Mouse (Mus musculus) embryonic fibroblast, embryonic 13.5 days (primary cell): ENCODE results near the gene Lyrm7.

Experiments used
- CTCF ChIP-seq: IDR thresholded peaks from 2 replicates; pipeline ENCODE4 v1.5.1; 2011; ENCODE audit warnings: mild to moderate bottlenecking, control low read depth, low read length, moderate library complexity, borderline replicate concordance; ENCODE audit not compliant: insufficient read depth
- POLR2A ChIP-seq: IDR thresholded peaks from 2 replicates; pipeline ENCODE4 v1.6.1; 2011; ENCODE audit warnings: low read depth, mild to moderate bottlenecking, control low read depth, low read length, moderate library complexity

DNA sequence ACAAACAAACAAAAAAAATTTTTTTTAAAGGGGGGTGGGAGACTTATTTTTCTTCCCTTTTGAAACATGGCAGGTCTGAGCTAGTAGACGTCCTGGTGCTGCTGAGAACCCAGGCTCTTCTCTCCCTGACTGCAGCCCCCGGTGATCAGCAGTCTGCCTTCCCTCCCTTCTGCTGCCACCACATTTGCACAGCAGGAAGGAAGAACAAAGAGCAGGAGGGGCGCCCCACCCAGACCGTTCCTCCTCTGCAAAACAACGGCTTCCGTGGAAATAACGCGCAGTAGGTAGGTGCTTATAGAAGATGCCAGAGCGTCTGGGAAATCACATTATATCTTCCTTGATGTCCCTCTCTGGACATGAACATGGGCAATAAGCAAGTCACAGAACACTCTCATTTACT is 16.3 kb downstream of the Lyrm7 start:
- TF ChIP-seq POLR2A: no peak
- no peak for TF ChIP-seq CTCF
